Comparison of ENCODE assay signal across 8 mouse cellular contexts in genomic region chr6:29211146-29211545, GRCm38 (mm10). TPM values are rescaled to one million over a fixed set of nuclear protein-coding genes. Genes with fewer than 3 reads are reported as not detected.
DNase-seq lines count a peak whose midpoint lies in the region; ATAC-seq and TF ChIP-seq lines count a peak whose summit lies in the region.

No protein-coding gene starts in this region.

- H3K9ac ChIP-seq in intestine, embryonic 16.5 days (ENCODE audit: low read depth, low read length) = peak overlapping the region; percentile 83; the same call in 1 of the 2 replicates

- WGBS in intestine, embryonic 16.5 days = 21% methylated on average over 7 of the region's 7 CpGs
- 34% methylated on average over 7 of the region's 7 CpGs for WGBS in small intestine, adult 2 months

- H3K4me1 ChIP-seq in intestine, embryonic 16.5 days (ENCODE audit: control insufficient read depth, insufficient read depth, low read length) = peaks cover 32% of the 10 kb centered on the region
- peaks cover 11% of the 10 kb centered on the region for H3K4me1 ChIP-seq in small intestine, adult 2 months (ENCODE audit: control insufficient read depth, insufficient read depth, insufficient read length, low read length)

- ATAC-seq in common myeloid progenitor, adult 5-6 weeks (replicated peaks; ENCODE audit: low read depth, poor library complexity, severe bottlenecking) = 0 out of 2 replicates have a peak, but pooled peaks have one; percentile 6
- no peak for ATAC-seq in intestine, embryonic 16.5 days

- no peak overlapping the region; the same call in 1 of the 2 replicates for H3K27ac ChIP-seq in intestine, embryonic 16.5 days (ENCODE audit: low read length)
- no peak overlapping the region for H3K27ac ChIP-seq in small intestine, adult 2 months (ENCODE audit: insufficient read depth, low read depth, low read length)

- no peaks in the 10 kb centered on the region; the same call in 1 of the 2 replicates for H3K36me3 ChIP-seq in intestine, embryonic 16.5 days (ENCODE audit: control insufficient read depth, insufficient read depth, low read length)
- H3K36me3 ChIP-seq in small intestine, adult 2 months (ENCODE audit: control insufficient read depth, insufficient read depth, low read length) = no peaks in the 10 kb centered on the region

- no peak for TF ChIP-seq CTCF in small intestine, adult 2 months (IDR thresholded peaks at IDR 0.05; ENCODE audit: extremely low read depth, insufficient read length, insufficient replicate concordance, low read depth, low read length)

- no peak for TF ChIP-seq POLR2A in small intestine, adult 2 months (IDR thresholded peaks at IDR 0.05; ENCODE audit: low read depth, low read length)

- DNase-seq in adrenal gland, postnatal 10 days = peak; percentile 48
- no peak for DNase-seq in adrenal gland, adult 8-10 months
- DNase-seq in 3T3-L1 (ENCODE audit: low read depth, low spot score) = peak; percentile 45
- DNase-seq in spleen, adult 12 weeks (ENCODE audit: low spot score) = no peak
- DNase-seq in ovary, postnatal 14 days (ENCODE audit: low spot score) = no peak

- peak overlapping the region; percentile 90 for H3K4me2 ChIP-seq in intestine, embryonic 16.5 days (ENCODE audit: low read depth, low read length)

- no peaks in the 10 kb centered on the region for H3K27me3 ChIP-seq in intestine, embryonic 16.5 days (replicated peaks; ENCODE audit: control insufficient read depth, insufficient read depth, low read length)
- no peaks in the 10 kb centered on the region for H3K27me3 ChIP-seq in small intestine, adult 2 months (ENCODE audit: control insufficient read depth, insufficient read depth, low read length)

- H3K4me3 ChIP-seq in intestine, embryonic 16.5 days (ENCODE audit: low read length) = peak overlapping the region; percentile 74
- H3K4me3 ChIP-seq in small intestine, adult 2 months (ENCODE audit: low read depth, low read length) = peak overlapping the region; percentile 78

- no peaks in the 10 kb centered on the region for H3K9me3 ChIP-seq in intestine, embryonic 16.5 days (ENCODE audit: control insufficient read depth, low read length)

RNA-seq across cellular contexts. Expression of gene Impdh1, which starts 5.0 kb away (rescaled TPM):
- 100 to 1,000 TPM; 351 to 403 TPM for total RNA-seq in adrenal gland, postnatal 10 days (2021)
- 10 to 100 TPM; 46.9 to 67.5 (median 53.0) TPM for total RNA-seq in adrenal gland, adult 8-10 months (2022)
- total RNA-seq in common myeloid progenitor, adult 5-6 weeks (2017) = 22.7 and 54.2 TPM in 2 replicates
- 39.7 and 40.1 TPM in 2 replicates for polyA plus RNA-seq in intestine, embryonic 16.5 days (2015; fragmentation: Nextera tagmentation; extraction: Ambion mirVana)
- 15.0 and 15.6 TPM in 2 replicates for polyA plus RNA-seq in small intestine, adult 2 months (2012; rRNA removed)

RNA-seq across cellular contexts. Expression of gene Prrt4, which starts 31.8 kb away (rescaled TPM):
- 1 to 10 TPM; 4.2 to 5.6 TPM for total RNA-seq in adrenal gland, postnatal 10 days (2021)
- 1 to 10 TPM; 3.0 to 8.9 (median 4.8) TPM for total RNA-seq in adrenal gland, adult 8-10 months (2022)
- not detected in 2 replicates for total RNA-seq in common myeloid progenitor, adult 5-6 weeks (2017)
- 0.23 and 0.27 TPM in 2 replicates for polyA plus RNA-seq in intestine, embryonic 16.5 days (2015; fragmentation: Nextera tagmentation; extraction: Ambion mirVana)
- 0.17 and 0.22 TPM in 2 replicates for polyA plus RNA-seq in small intestine, adult 2 months (2012; rRNA removed)

RNA-seq across cellular contexts. Expression of gene Rbm28, which starts 46.3 kb away (rescaled TPM):
- total RNA-seq in adrenal gland, postnatal 10 days (2021) = 10 to 100 TPM; 21.4 to 29.1 TPM
- 10 to 100 TPM; 30.2 to 40.2 (median 35.0) TPM for total RNA-seq in adrenal gland, adult 8-10 months (2022)
- 58.1 and 64.1 TPM in 2 replicates for total RNA-seq in common myeloid progenitor, adult 5-6 weeks (2017)
- 23.5 and 25.5 TPM in 2 replicates for polyA plus RNA-seq in intestine, embryonic 16.5 days (2015; fragmentation: Nextera tagmentation; extraction: Ambion mirVana)
- 0.90 and 1.2 TPM in 2 replicates for polyA plus RNA-seq in small intestine, adult 2 months (2012; rRNA removed)

Comparison
In these comparisons a context has a peak if more than half of its experiments do, and no peak if none do; other contexts are left out.
1. DNase-seq: peak in adrenal gland, postnatal 10 days (single experiment) and 3T3-L1 (single experiment); none in adrenal gland, adult 8-10 months (single experiment), spleen, adult 12 weeks (single experiment) and ovary, postnatal 14 days (single experiment).